Mouse (Mus musculus): ENCODE data around the gene Dll4. TPM values are rescaled to one million over a fixed set of nuclear protein-coding genes. Genes with fewer than 3 reads are reported as not detected.

The Dll4 gene
- polyA plus RNA-seq, 1 experiment from 2014 or later = 8.4 TPM

Other genes with a start within 250 kb of the Dll4 start
- gene Rad51, start 213.0 kb upstream of the Dll4 start, polyA plus RNA-seq (2015; fragmentation: Nextera tagmentation; extraction: Ambion mirVana) = 33.1 and 41.2 TPM in 2 replicates
- 63.9 and 73.2 TPM in 2 replicates for gene Rmdn3, start 168.8 kb upstream of the Dll4 start, polyA plus RNA-seq (2015; fragmentation: Nextera tagmentation; extraction: Ambion mirVana)
- 41.2 and 51.9 TPM in 2 replicates for gene Gchfr, start 158.0 kb upstream of the Dll4 start, polyA plus RNA-seq (2015; fragmentation: Nextera tagmentation; extraction: Ambion mirVana)
- 0.15 and 0.31 TPM in 2 replicates for gene Gm14137, start 151.3 kb upstream of the Dll4 start, polyA plus RNA-seq (2015; fragmentation: Nextera tagmentation; extraction: Ambion mirVana)
- 69.1 and 69.8 TPM in 2 replicates for gene Zfyve19, start 117.2 kb upstream of the Dll4 start, polyA plus RNA-seq (2015; fragmentation: Nextera tagmentation; extraction: Ambion mirVana)
- 10.3 and 14.9 TPM in 2 replicates for gene Dnajc17, start 117.0 kb upstream of the Dll4 start, polyA plus RNA-seq (2015; fragmentation: Nextera tagmentation; extraction: Ambion mirVana)
- 30.1 and 35.2 TPM in 2 replicates for gene Ppp1r14d, start 95.9 kb upstream of the Dll4 start, polyA plus RNA-seq (2015; fragmentation: Nextera tagmentation; extraction: Ambion mirVana)
- gene Spint1, start 88.4 kb upstream of the Dll4 start, polyA plus RNA-seq (2015; fragmentation: Nextera tagmentation; extraction: Ambion mirVana) = 114 and 132 TPM in 2 replicates
- gene Rhov, start 54.5 kb upstream of the Dll4 start, polyA plus RNA-seq (2015; fragmentation: Nextera tagmentation; extraction: Ambion mirVana) = 3.9 and 4.1 TPM in 2 replicates
- gene Vps18, start 37.0 kb upstream of the Dll4 start, polyA plus RNA-seq (2015; fragmentation: Nextera tagmentation; extraction: Ambion mirVana) = 25.5 and 29.6 TPM in 2 replicates
- gene Chac1, start 25.4 kb downstream of the Dll4 start, polyA plus RNA-seq (2015; fragmentation: Nextera tagmentation; extraction: Ambion mirVana) = 2.7 and 6.0 TPM in 2 replicates
- gene Ino80, start 151.9 kb downstream of the Dll4 start, polyA plus RNA-seq (2015; fragmentation: Nextera tagmentation; extraction: Ambion mirVana) = 3.2 and 3.4 TPM in 2 replicates
- gene Exd1, start 221.8 kb downstream of the Dll4 start, polyA plus RNA-seq (2015; fragmentation: Nextera tagmentation; extraction: Ambion mirVana) = 0.36 and 0.39 TPM in 2 replicates
- 56.7 and 60.6 TPM in 2 replicates for gene Chp1, start 221.9 kb downstream of the Dll4 start, polyA plus RNA-seq (2015; fragmentation: Nextera tagmentation; extraction: Ambion mirVana)